Mouse (Mus musculus): ENCODE measurements at regions not wholly inside any gene's neighbourhood (a gene's known extent, or its start where the extent isn't known, plus 50 kb on each side); places are given as distances from the start of the nearest gene placed in this dataset.
A peak's percentile ranks its signal among the peaks of the same experiment; 100 is the strongest.

GRCm38 (mm10) chr3:120898258-120898657 lies 273.2 kb downstream of the Rwdd3 start:
- DNase-seq, result no peak

GRCm38 (mm10) chr3:120897758-120898157 lies 273.7 kb downstream of the Rwdd3 start:
- no peak for DNase-seq

GRCm38 (mm10) chr3:120897221-120897620 lies 274.3 kb downstream of the Rwdd3 start:
- no peak for DNase-seq

- DNase-seq, result no peak
These were observed 285.2 kb downstream of the Rwdd3 start for GRCm38 (mm10) chr3:120886063-120886841.

GRCm38 (mm10) chr3:120885401-120885800 lies 286.1 kb downstream of the Rwdd3 start:
- no peak for DNase-seq

- no peak for DNase-seq
These were observed 287.3 kb downstream of the Rwdd3 start for GRCm38 (mm10) chr3:120884189-120884588.

GRCm38 (mm10) chr3:120883650-120884049 lies 287.8 kb downstream of the Rwdd3 start:
- DNase-seq, result no peak

- no peak for DNase-seq
These were observed 292.1 kb downstream of the Rwdd3 start for GRCm38 (mm10) chr3:120879409-120879808.

- no peak for DNase-seq
These were observed 295.8 kb downstream of the Rwdd3 start for GRCm38 (mm10) chr3:120875740-120876139.

- DNase-seq, result no peak
These were observed 306.5 kb downstream of the Rwdd3 start for GRCm38 (mm10) chr3:120865036-120865435.

GRCm38 (mm10) chr3:120861641-120862040 lies 309.9 kb downstream of the Rwdd3 start:
- no peak for DNase-seq

GRCm38 (mm10) chr3:120858281-120858680 lies 313.2 kb downstream of the Rwdd3 start:
- DNase-seq, result no peak

- no peak for DNase-seq
These were observed 317.2 kb downstream of the Rwdd3 start for GRCm38 (mm10) chr3:120854322-120854721.

GRCm38 (mm10) chr3:120843623-120844022 lies 327.9 kb downstream of the Rwdd3 start:
- DNase-seq, result no peak

GRCm38 (mm10) chr3:120823536-120823935 lies 348.0 kb downstream of the Rwdd3 start:
- no peak for DNase-seq

GRCm38 (mm10) chr3:120811901-120812300 lies 359.6 kb downstream of the Rwdd3 start:
- no peak for DNase-seq

- no peak for DNase-seq
These were observed 361.0 kb downstream of the Rwdd3 start for GRCm38 (mm10) chr3:120810527-120810926.

GRCm38 (mm10) chr3:120810048-120810447 lies 361.4 kb downstream of the Rwdd3 start:
- no peak for DNase-seq

- DNase-seq, result peak; percentile 9
These were observed 384.8 kb downstream of the Rwdd3 start for GRCm38 (mm10) chr3:120786659-120787058.

GRCm38 (mm10) chr3:120781486-120781885 lies 390.0 kb downstream of the Rwdd3 start:
- DNase-seq, result no peak

GRCm38 (mm10) chr3:120779091-120779490 lies 392.4 kb downstream of the Rwdd3 start:
- DNase-seq, result no peak

- no peak for DNase-seq
These were observed 396.5 kb downstream of the Rwdd3 start for GRCm38 (mm10) chr3:120774951-120775350.

- peak; percentile 29 for DNase-seq
These were observed 409.8 kb downstream of the Rwdd3 start for GRCm38 (mm10) chr3:120761681-120762080.

- DNase-seq, result no peak
These were observed 410.3 kb downstream of the Rwdd3 start for GRCm38 (mm10) chr3:120761223-120761622.
